Mouse (Mus musculus): ENCODE measurements around the gene Lrrc17.
"Not testable (repeated sequence)": the region's sequence is repeated elsewhere in the genome, so short reads cannot be mapped to it uniquely, and the experiment has no call there.

GRCm38 (mm10) chr5:21614299-21614698 lies 70.9 kb downstream of the Lrrc17 start:
- TF ChIP-seq CTCF, EP300 (IDR thresholded peaks at IDR 0.05; ENCODE audit: low read depth): not testable (repeated sequence)

All from liver, postnatal 0 days (tissue).